Mouse (Mus musculus) gastrocnemius, adult 2 months (tissue): ENCODE measurements around the gene Ppm1j. TPM values are rescaled to one million over a fixed set of nuclear protein-coding genes. Genes with fewer than 3 reads are reported as not detected.
"Not testable (repeated sequence)": the region's sequence is repeated elsewhere in the genome, so short reads cannot be mapped to it uniquely, and the experiment has no call there.

Experiments
- DNase-seq: peaks from one replicate; pipeline ENCODE4 v3.0.0; 2022
- H3K27ac ChIP-seq: fragments of 200-600 bp; 2 replicates; pipeline ENCODE4 v1.8.1; 2022; ENCODE audit warnings: mild to moderate bottlenecking
- H3K4me3 ChIP-seq: fragments of 200-600 bp; 2 replicates; pipeline ENCODE4 v1.8.1; 2022; ENCODE audit warnings: mild to moderate bottlenecking, moderate library complexity
- CTCF ChIP-seq: fragments of 200-600 bp; IDR thresholded peaks from 2 replicates; pipeline ENCODE4 v1.8.1; 2022; ENCODE audit warnings: antibody characterized with exemption, mild to moderate bottlenecking, moderate library complexity
- intact Hi-C: fragments of 180-260 bp; cut with DNase I; formaldehyde crosslinking; loops from one replicate; pipeline ENCODE4 v1.15.1; 2025
- total RNA-seq, 2 experiments: library from RNA; stranded (reverse); gene quantifications; 2 replicates each; pipeline ENCODE4 v1.2.3; 2021

Ppm1j gene
- total RNA-seq, 2 experiments from 2014 or later = 33.3 to 45.6 TPM

GRCm38 (mm10) chr3:104800681-104801080 lies 19.8 kb downstream of the Ppm1j start:
- DNase-seq = no peak
- no peak overlapping the region for H3K27ac ChIP-seq
- TF ChIP-seq CTCF = no peak
- intact Hi-C loops = no loop called here
- H3K4me3 ChIP-seq = no peak overlapping the region

- Histone ChIP-seq H3K27ac (no peak overlapping the region), H3K4me3 (no peak overlapping the region)
- no peak for TF ChIP-seq CTCF
- no peak for DNase-seq
- intact Hi-C loops = no loop called here
Observed at GRCm38 (mm10) chr3:104801481-104801880, 20.6 kb downstream of the Ppm1j start.

- DNase-seq = no peak
- no peak for TF ChIP-seq CTCF
- no peak overlapping the region for H3K27ac ChIP-seq
- intact Hi-C loops = no loop called here
- H3K4me3 ChIP-seq = no peak overlapping the region
Observed at GRCm38 (mm10) chr3:104804312-104804711, 23.5 kb downstream of the Ppm1j start.

GRCm38 (mm10) chr3:104805539-104805938 lies 24.7 kb downstream of the Ppm1j start:
- intact Hi-C loops = no loop called here
- TF ChIP-seq CTCF = no peak
- H3K27ac ChIP-seq = no peak overlapping the region
- H3K4me3 ChIP-seq = no peak overlapping the region
- DNase-seq = no peak

- TF ChIP-seq CTCF = no peak
- intact Hi-C loops = no loop called here
- H3K4me3 ChIP-seq = no peak overlapping the region
- no peak overlapping the region for H3K27ac ChIP-seq
- DNase-seq = no peak
Observed at GRCm38 (mm10) chr3:104811752-104812151, 30.9 kb downstream of the Ppm1j start.

- no peak overlapping the region for H3K4me3 ChIP-seq
- DNase-seq = no peak
- H3K27ac ChIP-seq = no peak overlapping the region
- TF ChIP-seq CTCF = no peak
- intact Hi-C loops = no loop called here
Observed at GRCm38 (mm10) chr3:104812254-104812653, 31.4 kb downstream of the Ppm1j start.

GRCm38 (mm10) chr3:104813227-104813626 lies 32.4 kb downstream of the Ppm1j start:
- intact Hi-C loops, H3K4me3 ChIP-seq, DNase-seq, H3K27ac ChIP-seq: not testable (repeated sequence)

GRCm38 (mm10) chr3:104814746-104815145 lies 33.9 kb downstream of the Ppm1j start:
- no peak overlapping the region for H3K4me3 ChIP-seq
- no peak for TF ChIP-seq CTCF
- intact Hi-C loops = loop anchor here (5.0 kb wide), 1 partner anchor 32 kb away; the partner anchor contains the start of genes Fam19a3 and Ppm1j
- DNase-seq = no peak
- no peak overlapping the region for H3K27ac ChIP-seq

- TF ChIP-seq CTCF = no peak
- DNase-seq = no peak
- no peak overlapping the region for H3K4me3 ChIP-seq
- intact Hi-C loops = loop anchor here (5.0 kb wide), 1 partner anchor 33 kb away; the partner anchor contains the start of genes Fam19a3 and Ppm1j
- H3K27ac ChIP-seq = no peak overlapping the region
Observed at GRCm38 (mm10) chr3:104815346-104815745, 34.5 kb downstream of the Ppm1j start.

GRCm38 (mm10) chr3:104816130-104816529 lies 35.3 kb downstream of the Ppm1j start:
- no peak overlapping the region for H3K4me3 ChIP-seq
- intact Hi-C loops = loop anchor here (5.0 kb wide), 1 partner anchor 34 kb away; the partner anchor contains the start of genes Fam19a3 and Ppm1j
- H3K27ac ChIP-seq = no peak overlapping the region
- TF ChIP-seq CTCF = no peak
- no peak for DNase-seq

- H3K27ac ChIP-seq = peak overlapping the region; percentile 83
- no peak for TF ChIP-seq CTCF
- H3K4me3 ChIP-seq = peak overlapping the region; percentile 96
- DNase-seq = peak; percentile 68
- intact Hi-C loops = loop anchor here (5.0 kb wide), 1 partner anchor 35 kb away; the partner anchor contains the start of genes Fam19a3 and Ppm1j
Observed at GRCm38 (mm10) chr3:104817481-104817990, 36.7 kb downstream of the Ppm1j start.

GRCm38 (mm10) chr3:104817991-104818748 lies 37.3 kb downstream of the Ppm1j start, which contains the start of gene Mov10:
TSS of gene Mov10 (minus strand) at chr3:104818563.
- peak; percentile 76 for DNase-seq
- H3K4me3 ChIP-seq = peak within 1 kb of the TSS; percentile 96
- intact Hi-C loops = loop anchor here (5.0 kb wide), 1 partner anchor 36 kb away; the partner anchor contains the start of genes Fam19a3 and Ppm1j
- peak within 1 kb of the TSS; percentile 83 for H3K27ac ChIP-seq
- TF ChIP-seq CTCF = no peak

GRCm38 (mm10) chr3:104818749-104819134 lies 37.9 kb downstream of the Ppm1j start:
- peak overlapping the region; percentile 96 for H3K4me3 ChIP-seq
- intact Hi-C loops = loop anchor here (5.0 kb wide), 1 partner anchor 36 kb away; the partner anchor contains the start of genes Fam19a3 and Ppm1j
- DNase-seq = no peak
- H3K27ac ChIP-seq = peak overlapping the region; percentile 83
- TF ChIP-seq CTCF = no peak

- H3K27ac ChIP-seq = no peak overlapping the region
- no peak overlapping the region for H3K4me3 ChIP-seq
- intact Hi-C loops = no loop called here
- no peak for TF ChIP-seq CTCF
- DNase-seq = no peak
Observed at GRCm38 (mm10) chr3:104820426-104820825, 39.6 kb downstream of the Ppm1j start.
